In the genomic region with DNA sequence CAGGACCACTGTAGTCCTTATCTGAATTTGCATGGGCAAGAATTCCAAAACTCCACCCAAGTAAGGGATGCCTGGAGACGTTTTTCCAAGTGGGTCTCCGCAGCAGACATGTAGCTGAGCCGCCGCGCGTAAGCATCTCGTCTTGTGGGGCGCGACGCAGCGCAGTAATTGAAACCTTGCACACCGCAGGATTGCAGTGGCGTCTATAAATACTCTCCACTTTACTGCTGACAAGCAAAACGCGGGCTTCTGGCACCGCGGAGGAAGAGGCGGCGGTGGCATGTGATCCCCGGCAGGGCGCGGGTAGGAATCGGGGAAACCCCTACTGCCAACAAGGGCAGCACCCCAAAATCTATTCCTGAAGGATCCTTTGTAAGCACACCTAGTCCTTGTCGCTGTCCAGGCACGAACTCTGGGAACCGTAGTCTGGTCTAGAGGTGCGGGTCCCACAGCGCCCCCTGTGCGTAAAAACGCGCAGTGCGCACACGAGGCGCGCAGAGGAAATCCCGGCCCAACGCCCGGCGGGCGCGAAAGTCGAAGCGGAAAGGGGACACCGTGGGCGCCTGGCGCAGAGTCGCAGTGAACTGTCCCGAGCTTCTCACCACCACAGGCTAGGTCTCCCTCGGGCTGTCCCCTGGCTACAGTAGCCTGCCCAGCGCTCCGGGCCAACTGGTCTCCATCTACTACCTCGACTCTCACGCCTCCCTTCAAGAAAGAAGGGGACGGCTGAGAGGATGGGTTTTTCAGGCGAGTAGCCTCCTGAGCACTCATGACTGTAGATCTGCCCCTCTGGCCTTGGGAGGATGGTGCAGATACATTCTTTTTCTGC, we compare ENCODE assay signal across 8 mouse cellular contexts.
DNase-seq lines count a peak whose midpoint lies in the region; ATAC-seq and TF ChIP-seq lines count a peak whose summit lies in the region.

No protein-coding gene starts in this region.

- peak overlapping the region; percentile 68 for H3K9ac ChIP-seq in ES-E14 (ENCODE audit: insufficient read depth, low read depth, low read length, poor library complexity, severe bottlenecking)
- peak overlapping the region; percentile 66 for H3K9ac ChIP-seq in hindbrain, embryonic 13.5 days

- DNase-seq in ES-E14 (ENCODE audit: low read depth, low spot score): peak; percentile 75
- DNase-seq in cerebellum, postnatal 10 days: peak; percentile 83 to 85
- peak; percentile 39 to 54 for DNase-seq in frontal cortex, postnatal 36 days (ENCODE audit: low spot score in 2 of 2)
- DNase-seq in layer of hippocampus, postnatal 25 days (ENCODE audit: extremely low spot score in 1 of 2, low spot score in 1 of 2): peak; percentile 57 to 74
- DNase-seq in lung, postnatal 14 days: peak; percentile 90
- peak; percentile 77 for DNase-seq in ovary, postnatal 14 days (ENCODE audit: low spot score)
- peak; percentile 49 to 74 for DNase-seq in thymus, postnatal 10 days (ENCODE audit: low spot score in 2 of 2)

- H3K27ac ChIP-seq in ES-E14 (ENCODE audit: insufficient read depth, low read depth, low read length, poor library complexity, severe bottlenecking): no peak overlapping the region
- H3K27ac ChIP-seq in hindbrain, embryonic 13.5 days: peak overlapping the region; percentile 55; the same call in 1 of the 2 replicates

- WGBS in hindbrain, embryonic 13.5 days: 2% methylated on average over 55 of the region's 55 CpGs

- ATAC-seq in hindbrain, embryonic 13.5 days (ENCODE audit: low FRiP score): peak; percentile 74

- no peaks in the 10 kb centered on the region for H3K36me3 ChIP-seq in ES-E14 (ENCODE audit: control insufficient read depth, insufficient read depth, low read length, poor library complexity, severe bottlenecking)
- no peaks in the 10 kb centered on the region for H3K36me3 ChIP-seq in hindbrain, embryonic 13.5 days

- no peaks in the 10 kb centered on the region for H3K9me3 ChIP-seq in ES-E14 (ENCODE audit: control insufficient read depth, insufficient read depth, low read depth, low read length)
- H3K9me3 ChIP-seq in hindbrain, embryonic 13.5 days: no peaks in the 10 kb centered on the region

- in situ Hi-C loops in ES-E14 (cut with MboI; ENCODE audit: low sequenced_read_pairs in 2 of 2, unreplicated experiment in 2 of 2): no loop called here

- no peaks in the 10 kb centered on the region for H3K4me1 ChIP-seq in ES-E14 (ENCODE audit: control insufficient read depth in 2 of 2, insufficient read depth in 2 of 2, low read length in 2 of 2, poor library complexity in 1 of 2)
- H3K4me1 ChIP-seq in hindbrain, embryonic 13.5 days (replicated peaks): peaks cover 24% of the 10 kb centered on the region

- peaks cover 38% of the 10 kb centered on the region for H3K27me3 ChIP-seq in hindbrain, embryonic 13.5 days

- peak overlapping the region; percentile 65 to 71 for H3K4me3 ChIP-seq in ES-E14 (ENCODE audit: insufficient read depth in 1 of 2, low read depth in 1 of 2, low read length in 2 of 2, poor library complexity in 1 of 2, severe bottlenecking in 1 of 2)
- peak overlapping the region; percentile 46 for H3K4me3 ChIP-seq in hindbrain, embryonic 13.5 days

- peak overlapping the region; percentile 78 for H3K4me2 ChIP-seq in hindbrain, embryonic 13.5 days

TF ChIP-seq in ES-E14, 5 proteins besides CTCF, POLR2A, EP300 and RAD21:
- TF ChIP-seq HCFC1 (IDR thresholded peaks at IDR 0.05; ENCODE audit: borderline replicate concordance, insufficient read depth, low read length) (peak; percentile 52; the same call in 1 of the 2 replicates), CHD2 (IDR thresholded peaks at IDR 0.05; ENCODE audit: low read depth, low read length) (no peak), MAFK (IDR thresholded peaks at IDR 0.05; ENCODE audit: insufficient read depth, low read depth, low read length) (no peak), ZNF384 (IDR thresholded peaks at IDR 0.05; ENCODE audit: low read depth, low read length) (no peak)
